Mouse (Mus musculus) ES-Bruce4 (cell line): Measurements from ENCODE around the gene Nek8. TPM values are rescaled to one million over a fixed set of nuclear protein-coding genes. Genes with fewer than 3 reads are reported as not detected.

Experiments used
- H3K27ac ChIP-seq: 2 replicates; pipeline ENCODE4 v1.5.1; 2012; ENCODE audit warnings: low read length, inconsistent platforms; ENCODE audit not compliant: insufficient read depth
- H3K27me3 ChIP-seq: 2 replicates; pipeline ENCODE4 v1.6.1; 2012; ENCODE audit warnings: mild to moderate bottlenecking, low read length, inconsistent platforms; ENCODE audit not compliant: control insufficient read depth, poor library complexity, insufficient read depth, severe bottlenecking
- H3K36me3 ChIP-seq: 2 replicates; pipeline ENCODE4 v1.6.1; 2012; ENCODE audit warnings: inconsistent platforms, mild to moderate bottlenecking, low read length, moderate library complexity; ENCODE audit not compliant: control insufficient read depth, poor library complexity, insufficient read depth, severe bottlenecking
- H3K4me1 ChIP-seq: one replicate; pipeline ENCODE4 v1.8.1; 2011; ENCODE audit warnings: low read length; ENCODE audit not compliant: control insufficient read depth, insufficient read depth
- H3K4me3 ChIP-seq: 2 replicates; pipeline ENCODE4 v1.5.1; 2011; ENCODE audit warnings: low read depth, mild to moderate bottlenecking, low read length
- H3K9ac ChIP-seq: 2 replicates; pipeline ENCODE4 v1.6.1; 2012; ENCODE audit warnings: low read depth, mild to moderate bottlenecking, inconsistent platforms; ENCODE audit not compliant: poor library complexity, severe bottlenecking
- H3K9me3 ChIP-seq: replicated peaks from 2 replicates; pipeline ENCODE4 v1.6.1; 2012; ENCODE audit warnings: mild to moderate bottlenecking, low read length, inconsistent platforms; ENCODE audit not compliant: control insufficient read depth, poor library complexity, insufficient read depth, severe bottlenecking
- CTCF ChIP-seq: IDR thresholded peaks from one replicate; pipeline ENCODE4 v1.8.1; 2011; ENCODE audit warnings: low read depth, low read length
- EP300 ChIP-seq: IDR thresholded peaks from 2 replicates; pipeline ENCODE4 v1.6.1; 2011; ENCODE audit warnings: low read depth, low read length; ENCODE audit not compliant: insufficient read depth
- POLR2A ChIP-seq: IDR thresholded peaks from one replicate; pipeline ENCODE4 v1.8.1; 2011; ENCODE audit warnings: low read length; ENCODE audit not compliant: insufficient read depth
- polyA plus RNA-seq: library from polyadenylated mRNA; stranded (reverse); fragments of >200 nt; gene quantifications from 2 replicates; pipeline ENCODE4 v1.2.4, GENCODE M21; 2011; ENCODE audit warnings: low read depth; ENCODE audit not compliant: missing spikeins, insufficient read depth, insufficient read length

Nek8 gene
- polyA plus RNA-seq, 1 experiment, result 18.1 TPM

GRCm38 (mm10) chr11:78177437-78177836 lies 962 bp upstream of the Nek8 start:
- Histone ChIP-seq H3K27me3 (no peaks in the 10 kb centered on the region), H3K4me3 (peak overlapping the region; percentile 97), H3K9ac (peak overlapping the region; percentile 89), H3K9me3 (no peaks in the 10 kb centered on the region), H3K4me1 (no peaks in the 10 kb centered on the region), H3K36me3 (peaks cover 32% of the 10 kb centered on the region), H3K27ac (peak overlapping the region; percentile 19; the same call in 1 of the 2 replicates)
- TF ChIP-seq CTCF, result no peak
- no peak for TF ChIP-seq POLR2A
- 0 out of 2 replicates have a peak, but pooled peaks have one; percentile 28 for TF ChIP-seq EP300

- H3K27ac ChIP-seq, result peak overlapping the region; percentile 59
- H3K36me3 ChIP-seq, result peaks cover 27% of the 10 kb centered on the region
- H3K4me3 ChIP-seq, result peak overlapping the region; percentile 97
- TF ChIP-seq EP300 (no peak), POLR2A (no peak), CTCF (no peak)
- H3K4me1 ChIP-seq, result no peaks in the 10 kb centered on the region
- H3K9me3 ChIP-seq, result no peaks in the 10 kb centered on the region
- H3K9ac ChIP-seq, result peak overlapping the region; percentile 89
- no peaks in the 10 kb centered on the region for H3K27me3 ChIP-seq
These were observed 443 bp upstream of the Nek8 start for GRCm38 (mm10) chr11:78176905-78177331.

GRCm38 (mm10) chr11:78175771-78176401 lies 589 bp downstream of the Nek8 start:
- peak overlapping the region; percentile 89 for H3K9ac ChIP-seq
- peak overlapping the region; percentile 66 for H3K27ac ChIP-seq
- no peaks in the 10 kb centered on the region for H3K27me3 ChIP-seq
- no peaks in the 10 kb centered on the region for H3K9me3 ChIP-seq
- TF ChIP-seq CTCF (no peak), POLR2A (no peak), EP300 (no peak)
- H3K4me1 ChIP-seq, result no peaks in the 10 kb centered on the region
- H3K4me3 ChIP-seq, result peak overlapping the region; percentile 97
- H3K36me3 ChIP-seq, result peaks cover 16% of the 10 kb centered on the region

DNA sequence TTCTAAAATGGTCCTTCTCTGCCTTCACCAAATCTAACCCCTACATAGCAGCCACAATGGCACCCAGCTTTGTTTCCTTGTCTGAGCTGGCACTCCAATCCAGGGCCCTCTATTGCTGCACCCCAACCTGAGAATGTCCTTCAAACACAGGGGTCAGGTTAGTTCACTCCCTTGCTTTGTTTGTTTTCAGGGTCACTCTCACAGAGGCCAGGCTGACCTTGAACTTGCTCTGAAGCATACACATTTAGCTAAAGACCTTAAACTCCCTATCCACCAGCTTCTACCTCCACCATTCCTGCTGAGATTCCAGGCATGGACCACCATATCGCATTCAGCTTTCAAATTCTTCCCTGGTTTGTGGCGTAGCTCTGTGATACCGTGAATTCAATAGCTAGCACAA lies 2.0 kb downstream of the Nek8 start:
- H3K9ac ChIP-seq, result no peak overlapping the region
- H3K36me3 ChIP-seq, result peaks cover 3% of the 10 kb centered on the region
- H3K4me3 ChIP-seq, result no peak overlapping the region
- H3K4me1 ChIP-seq, result no peaks in the 10 kb centered on the region
- no peak overlapping the region for H3K27ac ChIP-seq
- H3K9me3 ChIP-seq, result no peaks in the 10 kb centered on the region
- TF ChIP-seq POLR2A, result no peak
- TF ChIP-seq EP300, result no peak
- no peak for TF ChIP-seq CTCF
- H3K27me3 ChIP-seq, result no peaks in the 10 kb centered on the region

DNA sequence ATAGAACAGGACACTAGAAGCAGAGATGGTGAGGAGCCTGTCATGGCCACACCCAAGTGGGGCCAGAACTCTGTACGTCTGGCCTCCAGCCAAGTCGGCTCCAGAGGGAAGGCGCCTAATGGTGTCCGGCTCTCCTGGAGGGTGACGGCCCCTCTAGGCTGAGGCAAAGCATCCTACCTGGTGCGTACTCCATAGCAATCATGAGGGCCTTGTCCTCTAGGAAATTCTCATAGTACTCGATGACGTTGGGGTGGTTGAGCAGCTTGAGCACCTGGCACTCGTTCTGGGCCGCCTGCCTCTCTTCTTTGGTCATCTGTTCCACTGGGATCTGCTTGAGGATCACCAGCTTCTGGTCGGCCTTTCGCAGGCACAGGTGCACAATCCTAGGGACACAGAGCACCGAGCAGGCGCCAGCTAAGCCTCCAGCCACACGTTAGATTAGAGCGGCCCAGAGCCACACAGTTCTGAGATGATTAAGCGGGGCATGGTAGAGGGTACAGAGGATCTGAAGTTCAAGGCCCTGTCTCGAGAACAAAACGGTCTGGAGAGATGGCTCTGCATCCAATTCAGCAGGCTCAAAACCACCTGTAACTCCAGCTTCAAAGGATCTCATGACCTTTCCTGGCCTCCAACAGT lies 3.6 kb downstream of the Nek8 start:
- no peaks in the 10 kb centered on the region for H3K36me3 ChIP-seq
- peaks cover 3% of the 10 kb centered on the region for H3K4me1 ChIP-seq
- no peaks in the 10 kb centered on the region for H3K27me3 ChIP-seq
- TF ChIP-seq POLR2A, result no peak
- no peak for TF ChIP-seq EP300
- no peak for TF ChIP-seq CTCF
- H3K9me3 ChIP-seq, result no peaks in the 10 kb centered on the region
- peak overlapping the region; percentile 1; the same call in 1 of the 2 replicates for H3K4me3 ChIP-seq
- H3K9ac ChIP-seq, result 0 out of 2 replicates have a peak overlapping the region, but pooled peaks have one; percentile 31
- H3K27ac ChIP-seq, result no peak overlapping the region

GRCm38 (mm10) chr11:78172034-78172747 lies 4.3 kb downstream of the Nek8 start:
- peaks cover 8% of the 10 kb centered on the region for H3K4me1 ChIP-seq
- no peaks in the 10 kb centered on the region for H3K27me3 ChIP-seq
- no peak overlapping the region for H3K4me3 ChIP-seq
- H3K9me3 ChIP-seq, result no peaks in the 10 kb centered on the region
- H3K36me3 ChIP-seq, result no peaks in the 10 kb centered on the region
- H3K27ac ChIP-seq, result no peak overlapping the region
- H3K9ac ChIP-seq, result no peak overlapping the region
- no peak for TF ChIP-seq POLR2A
- peak; percentile 45 for TF ChIP-seq CTCF
